Mouse (Mus musculus) midbrain, embryonic 14.5 days (tissue): ENCODE data around the gene Cmya5. TPM values are rescaled to one million over a fixed set of nuclear protein-coding genes. Genes with fewer than 3 reads are reported as not detected.

ENCODE experiments used
- ATAC-seq: fragments of 200-750 bp; cut with Nextera tagmentation; 2 replicates; pipeline ENCODE4 v1.8.0; 2017; ENCODE audit warnings: moderate number of reproducible peaks, moderate library complexity; ENCODE audit not compliant: low FRiP score, low TSS enrichment
- DNase-seq: peaks from one replicate; pipeline ENCODE4 v3.0.0-alpha.2; 2015
- H3K27ac ChIP-seq: fragments of 300-500 bp; sonication (generic); replicated peaks from 2 replicates; pipeline ENCODE4 v1.5.1; 2014; ENCODE audit warnings: mild to moderate bottlenecking, low read depth, low read length, moderate library complexity
- H3K27me3 ChIP-seq: fragments of 300-500 bp; sonication (generic); 2 replicates; pipeline ENCODE4 v1.6.1; 2014; ENCODE audit warnings: low read length, control low read depth, mixed read lengths; ENCODE audit not compliant: control insufficient read depth, insufficient read depth
- H3K36me3 ChIP-seq: fragments of 300-500 bp; sonication (generic); 2 replicates; pipeline ENCODE4 v1.6.1; 2014; ENCODE audit warnings: low read length, control low read depth; ENCODE audit not compliant: control insufficient read depth, insufficient read depth
- H3K4me1 ChIP-seq: fragments of 300-500 bp; sonication (generic); 2 replicates; pipeline ENCODE4 v1.6.1; 2014; ENCODE audit warnings: mild to moderate bottlenecking, antibody characterized with exemption, low read length, control low read depth; ENCODE audit not compliant: control insufficient read depth, insufficient read depth
- H3K4me2 ChIP-seq: fragments of 300-500 bp; sonication (generic); 2 replicates; pipeline ENCODE4 v1.6.1; 2014; ENCODE audit warnings: mild to moderate bottlenecking, low read length, moderate library complexity
- H3K4me3 ChIP-seq: fragments of 300-500 bp; sonication (generic); replicated peaks from 2 replicates; pipeline ENCODE4 v1.5.1; 2014; ENCODE audit warnings: low read depth, low read length
- H3K9ac ChIP-seq: fragments of 300-500 bp; sonication (generic); replicated peaks from 2 replicates; pipeline ENCODE4 v1.6.1; 2014; ENCODE audit warnings: mild to moderate bottlenecking, low read length, moderate library complexity
- H3K9me3 ChIP-seq: fragments of 300-500 bp; sonication (generic); 2 replicates; pipeline ENCODE4 v1.6.1; 2016; ENCODE audit warnings: low read length, control low read depth, mixed read lengths; ENCODE audit not compliant: control insufficient read depth
- WGBS: fragments of 180-500 bp; shearing (Covaris S2); extraction: QIAGEN DNeasy Blood & Tissue Kit; methylation state at CpG from one replicate; pipeline ENCODE4 v1.1.7; 2014; 5-methylcytosine and 5-hydroxymethylcytosine counted together
- polyA plus RNA-seq: library from polyadenylated mRNA; unstranded; fragments of >200 nt; fragmentation: Nextera tagmentation; extraction: Ambion mirVana; gene quantifications from 2 replicates; pipeline ENCODE4 v1.2.1, GENCODE M21; 2014

Cmya5 gene
- polyA plus RNA-seq, 1 experiment from 2014 or later = 0.34 TPM

- 74% methylated on average over 13 of the region's 13 CpGs for WGBS
- DNase-seq = peak; percentile 27
These were observed 81.5 kb downstream of the Cmya5 start for GRCm38 (mm10) chr13:93062860-93063636.

GRCm38 (mm10) chr13:93061311-93061710 is 83.2 kb downstream of the Cmya5 start:
- Histone ChIP-seq H3K36me3 (no peaks in the 10 kb centered on the region), H3K4me1 (no peaks in the 10 kb centered on the region), H3K9me3 (no peaks in the 10 kb centered on the region), H3K9ac (no peak overlapping the region), H3K27ac (no peak overlapping the region), H3K4me3 (no peak overlapping the region), H3K4me2 (no peak overlapping the region), H3K27me3 (no peaks in the 10 kb centered on the region)
- ATAC-seq (no peak), DNase-seq (no peak)
- 87% methylated on average over 4 of the region's 4 CpGs for WGBS

More at GRCm38 (mm10) chr13:93062860-93063636, 81.5 kb downstream of the Cmya5 start:
- Histone ChIP-seq H3K9ac (no peak overlapping the region), H3K27me3 (no peaks in the 10 kb centered on the region), H3K4me3 (no peak overlapping the region), H3K9me3 (no peaks in the 10 kb centered on the region), H3K27ac (no peak overlapping the region), H3K36me3 (no peaks in the 10 kb centered on the region), H3K4me2 (no peak overlapping the region), H3K4me1 (no peaks in the 10 kb centered on the region)
- ATAC-seq = peak; percentile 34; the same call in 1 of the 2 replicates

- no peak overlapping the region for H3K27ac ChIP-seq
- no peaks in the 10 kb centered on the region for H3K4me1 ChIP-seq
- no peaks in the 10 kb centered on the region for H3K9me3 ChIP-seq
- no peak overlapping the region for H3K4me2 ChIP-seq
- ATAC-seq = no peak
- 80% methylated on average over 3 of the region's 3 CpGs for WGBS
- H3K27me3 ChIP-seq = no peaks in the 10 kb centered on the region
- no peak overlapping the region for H3K4me3 ChIP-seq
- H3K9ac ChIP-seq = no peak overlapping the region
- no peaks in the 10 kb centered on the region for H3K36me3 ChIP-seq
- no peak for DNase-seq
These were observed 84.1 kb downstream of the Cmya5 start for GRCm38 (mm10) chr13:93060437-93060836.

GRCm38 (mm10) chr13:93058551-93059011 is 85.9 kb downstream of the Cmya5 start:
- ATAC-seq (no peak), DNase-seq (no peak)
- Histone ChIP-seq H3K36me3 (no peaks in the 10 kb centered on the region), H3K27ac (no peak overlapping the region), H3K4me2 (no peak overlapping the region), H3K27me3 (no peaks in the 10 kb centered on the region), H3K9me3 (no peaks in the 10 kb centered on the region), H3K4me1 (no peaks in the 10 kb centered on the region), H3K4me3 (no peak overlapping the region), H3K9ac (no peak overlapping the region)
- WGBS = 84% methylated on average over 5 of the region's 5 CpGs

GRCm38 (mm10) chr13:93057492-93058260 is 86.8 kb downstream of the Cmya5 start:
- no peaks in the 10 kb centered on the region for H3K9me3 ChIP-seq

GRCm38 (mm10) chr13:93056091-93056490 is 88.4 kb downstream of the Cmya5 start:
- Histone ChIP-seq H3K27ac (no peak overlapping the region), H3K36me3 (no peaks in the 10 kb centered on the region), H3K9ac (no peak overlapping the region), H3K4me1 (no peaks in the 10 kb centered on the region), H3K27me3 (no peaks in the 10 kb centered on the region), H3K9me3 (no peaks in the 10 kb centered on the region), H3K4me2 (no peak overlapping the region), H3K4me3 (no peak overlapping the region)
- no peak for DNase-seq
- 91% methylated on average over 1 of the region's 1 CpGs for WGBS
- ATAC-seq = no peak

More at GRCm38 (mm10) chr13:93057492-93058260, 86.8 kb downstream of the Cmya5 start:
- no peaks in the 10 kb centered on the region for H3K27me3 ChIP-seq
- DNase-seq = no peak
- no peak overlapping the region for H3K9ac ChIP-seq
- no peak overlapping the region for H3K4me3 ChIP-seq
- no peaks in the 10 kb centered on the region for H3K4me1 ChIP-seq
- H3K4me2 ChIP-seq = no peak overlapping the region
- ATAC-seq = no peak
- no peaks in the 10 kb centered on the region for H3K36me3 ChIP-seq
- WGBS = 87% methylated on average over 7 of the region's 7 CpGs
- H3K27ac ChIP-seq = no peak overlapping the region

- Histone ChIP-seq H3K4me2 (no peak overlapping the region), H3K27ac (no peak overlapping the region), H3K4me3 (no peak overlapping the region), H3K9ac (no peak overlapping the region), H3K27me3 (no peaks in the 10 kb centered on the region), H3K9me3 (no peaks in the 10 kb centered on the region), H3K36me3 (no peaks in the 10 kb centered on the region), H3K4me1 (no peaks in the 10 kb centered on the region)
- WGBS = 90% methylated on average over 5 of the region's 5 CpGs
- no peak for DNase-seq
- ATAC-seq = no peak
These were observed 93.0 kb downstream of the Cmya5 start for GRCm38 (mm10) chr13:93051483-93051882.

GRCm38 (mm10) chr13:93041021-93041420 is 103.5 kb downstream of the Cmya5 start:
- no peak overlapping the region for H3K27ac ChIP-seq
- no peak overlapping the region for H3K9ac ChIP-seq
- no peak overlapping the region for H3K4me3 ChIP-seq
- WGBS = 86% methylated on average over 9 of the region's 9 CpGs
- no peak overlapping the region for H3K4me2 ChIP-seq
- H3K36me3 ChIP-seq = no peaks in the 10 kb centered on the region
- ATAC-seq (no peak), DNase-seq (no peak)
- no peaks in the 10 kb centered on the region for H3K27me3 ChIP-seq
- H3K9me3 ChIP-seq = no peaks in the 10 kb centered on the region
- no peaks in the 10 kb centered on the region for H3K4me1 ChIP-seq
